Mouse (Mus musculus): ENCODE results near the gene Txnrd1. TPM values are rescaled to one million over a fixed set of nuclear protein-coding genes. Genes with fewer than 3 reads are reported as not detected.

The Txnrd1 gene
- total RNA-seq, 1 experiment from 2014 or later: 68.5 TPM

- ATAC-seq (replicated peaks; ENCODE audit: insufficient number of reproducible peaks, low FRiP score, low TSS enrichment, poor library complexity, severe bottlenecking): peak; percentile 76
These were observed 25.2 kb downstream of the Txnrd1 start for GRCm38 (mm10) chr10:82858691-82859532.

GRCm38 (mm10) chr10:82859533-82859915 lies 25.8 kb downstream of the Txnrd1 start:
- ATAC-seq (replicated peaks; ENCODE audit: insufficient number of reproducible peaks, low FRiP score, low TSS enrichment, poor library complexity, severe bottlenecking): no peak

GRCm38 (mm10) chr10:82860181-82860928 lies 26.6 kb downstream of the Txnrd1 start:
- peak; percentile 49 for ATAC-seq (replicated peaks; ENCODE audit: insufficient number of reproducible peaks, low FRiP score, low TSS enrichment, poor library complexity, severe bottlenecking)

DNA sequence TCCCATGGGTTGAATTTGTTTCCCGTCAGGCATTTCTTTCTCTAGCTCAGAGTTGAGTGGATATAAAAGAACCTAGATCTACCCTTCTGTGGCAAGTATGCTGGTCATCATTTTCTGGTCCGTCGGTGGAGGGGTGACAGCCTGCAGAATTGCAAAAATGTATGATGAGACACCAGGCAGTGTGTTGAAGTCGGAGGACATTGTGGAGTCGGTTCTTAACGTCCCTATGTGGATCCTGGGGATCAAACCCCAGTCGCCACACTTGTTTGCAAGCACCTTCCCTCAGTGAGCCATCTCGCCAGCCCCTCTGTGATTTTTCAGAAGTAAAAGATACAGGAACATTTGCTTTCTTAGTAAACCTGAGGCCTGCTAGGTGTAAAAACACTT lies 27.2 kb downstream of the Txnrd1 start:
- no peak for ATAC-seq (replicated peaks; ENCODE audit: insufficient number of reproducible peaks, low FRiP score, low TSS enrichment, poor library complexity, severe bottlenecking)

- no peak; the same call in 1 of the 2 replicates for ATAC-seq (replicated peaks; ENCODE audit: insufficient number of reproducible peaks, low FRiP score, low TSS enrichment, poor library complexity, severe bottlenecking)
These were observed 29.4 kb downstream of the Txnrd1 start for GRCm38 (mm10) chr10:82863106-82863680.

DNA sequence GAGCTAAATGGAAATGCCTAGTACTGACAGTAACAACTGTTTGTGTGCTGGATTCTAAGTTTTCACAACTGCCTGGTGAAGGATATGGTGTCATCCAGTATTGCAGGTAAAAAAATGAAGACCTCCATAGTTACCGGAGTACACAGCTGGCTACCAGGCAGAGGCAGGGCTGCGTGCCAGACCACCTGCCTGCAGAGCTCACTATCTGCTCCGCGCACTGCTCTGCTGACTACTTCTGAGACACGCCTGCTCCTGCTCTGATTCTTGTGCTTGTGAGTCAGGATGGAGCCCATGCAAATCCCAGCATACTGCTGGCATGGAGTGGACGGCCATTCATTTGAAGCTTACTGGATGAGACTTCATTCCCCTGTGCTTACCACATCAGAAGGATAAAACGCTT lies 30.1 kb downstream of the Txnrd1 start:
- no peak for ATAC-seq (replicated peaks; ENCODE audit: insufficient number of reproducible peaks, low FRiP score, low TSS enrichment, poor library complexity, severe bottlenecking)

DNA sequence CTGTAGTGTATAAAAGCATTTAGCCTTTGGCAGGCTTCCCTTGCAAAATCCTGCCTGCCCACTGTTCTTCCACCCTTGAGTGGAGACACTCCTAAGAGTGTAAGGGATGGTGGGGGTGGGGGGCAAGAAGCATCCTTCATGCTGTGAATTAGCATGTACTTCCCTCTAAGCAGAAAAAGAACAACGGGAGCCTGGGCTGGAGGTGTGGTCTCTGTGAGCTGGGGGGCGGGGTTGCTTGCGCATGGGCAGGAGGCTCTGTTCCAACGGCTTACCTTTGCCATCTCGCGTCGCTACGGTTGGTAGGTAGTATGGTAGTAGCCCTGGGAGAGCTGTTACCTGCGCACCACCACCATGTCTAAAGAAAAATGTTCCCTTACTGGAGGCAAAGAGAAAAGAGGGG lies 32.6 kb downstream of the Txnrd1 start, which contains the start of gene Eid3:
Gene Eid3 (plus strand): TSS at position 271 of the 400 bp plus-strand sequence.
- ATAC-seq (replicated peaks; ENCODE audit: insufficient number of reproducible peaks, low FRiP score, low TSS enrichment, poor library complexity, severe bottlenecking): peak; percentile 44; the same call in 1 of the 2 replicates

- ATAC-seq (replicated peaks; ENCODE audit: insufficient number of reproducible peaks, low FRiP score, low TSS enrichment, poor library complexity, severe bottlenecking): peak; percentile 11; the same call in 1 of the 2 replicates
These were observed 33.1 kb downstream of the Txnrd1 start for GRCm38 (mm10) chr10:82866832-82867231.

DNA sequence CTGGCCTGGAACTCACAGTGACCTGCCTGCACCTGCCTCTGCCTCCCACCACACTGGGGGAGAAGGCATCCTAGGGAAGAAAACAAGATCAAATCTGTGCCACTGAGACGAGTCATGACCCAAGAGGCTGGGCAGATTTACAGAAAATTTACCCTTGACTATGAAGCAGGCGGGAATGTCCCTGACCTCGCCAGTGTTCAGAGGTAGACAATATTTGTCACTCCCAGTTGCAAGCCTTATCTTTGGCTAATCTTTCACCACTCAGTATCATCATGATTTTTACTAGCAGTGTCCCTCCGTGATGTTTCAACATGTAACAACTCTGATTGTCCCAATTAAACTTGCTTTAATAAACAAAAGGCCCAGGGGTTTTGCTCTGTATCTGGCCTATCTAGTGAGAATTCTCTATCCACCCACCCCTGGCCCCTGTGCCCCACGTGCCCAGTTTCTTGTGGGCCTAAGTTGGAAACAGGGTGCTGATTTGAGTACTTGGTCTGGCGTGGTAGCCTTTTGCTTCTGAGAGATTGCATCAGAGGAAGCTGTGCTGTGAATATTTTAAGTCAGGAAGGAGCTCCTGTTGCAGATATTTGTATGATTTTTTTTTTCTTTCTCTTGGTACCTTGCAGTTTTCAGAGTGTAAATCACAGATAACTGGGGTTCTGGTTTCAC lies 34.8 kb downstream of the Txnrd1 start:
- no peak for ATAC-seq (replicated peaks; ENCODE audit: insufficient number of reproducible peaks, low FRiP score, low TSS enrichment, poor library complexity, severe bottlenecking)

GRCm38 (mm10) chr10:82875446-82875845 lies 41.7 kb downstream of the Txnrd1 start:
- no peak for ATAC-seq (replicated peaks; ENCODE audit: insufficient number of reproducible peaks, low FRiP score, low TSS enrichment, poor library complexity, severe bottlenecking)

- no peak for ATAC-seq (replicated peaks; ENCODE audit: insufficient number of reproducible peaks, low FRiP score, low TSS enrichment, poor library complexity, severe bottlenecking)
These were observed 42.5 kb downstream of the Txnrd1 start for GRCm38 (mm10) chr10:82876076-82876796.

DNA sequence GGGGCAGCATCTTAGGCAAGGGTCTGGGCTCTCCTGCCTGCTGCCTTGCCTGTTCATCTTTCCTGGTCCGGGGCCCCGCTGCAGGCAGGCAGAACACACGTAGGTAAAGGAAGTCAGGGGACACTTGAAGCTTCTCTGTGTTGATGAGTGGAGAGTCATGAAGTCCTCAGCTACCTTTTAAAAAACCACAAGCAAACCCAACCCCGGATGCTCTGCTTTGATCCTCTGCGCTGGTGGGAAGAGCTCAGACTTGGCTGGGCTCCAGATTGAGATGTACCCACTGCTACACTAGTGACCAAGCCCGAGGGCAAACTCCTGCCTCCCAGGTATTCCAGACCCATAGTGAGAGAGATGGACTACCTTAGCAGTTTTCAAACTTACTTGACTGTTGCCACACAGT lies 53.6 kb downstream of the Txnrd1 start:
- ATAC-seq (replicated peaks; ENCODE audit: insufficient number of reproducible peaks, low FRiP score, low TSS enrichment, poor library complexity, severe bottlenecking): no peak

- ATAC-seq (replicated peaks; ENCODE audit: insufficient number of reproducible peaks, low FRiP score, low TSS enrichment, poor library complexity, severe bottlenecking): no peak
These were observed 54.8 kb downstream of the Txnrd1 start for GRCm38 (mm10) chr10:82888576-82888975.

DNA sequence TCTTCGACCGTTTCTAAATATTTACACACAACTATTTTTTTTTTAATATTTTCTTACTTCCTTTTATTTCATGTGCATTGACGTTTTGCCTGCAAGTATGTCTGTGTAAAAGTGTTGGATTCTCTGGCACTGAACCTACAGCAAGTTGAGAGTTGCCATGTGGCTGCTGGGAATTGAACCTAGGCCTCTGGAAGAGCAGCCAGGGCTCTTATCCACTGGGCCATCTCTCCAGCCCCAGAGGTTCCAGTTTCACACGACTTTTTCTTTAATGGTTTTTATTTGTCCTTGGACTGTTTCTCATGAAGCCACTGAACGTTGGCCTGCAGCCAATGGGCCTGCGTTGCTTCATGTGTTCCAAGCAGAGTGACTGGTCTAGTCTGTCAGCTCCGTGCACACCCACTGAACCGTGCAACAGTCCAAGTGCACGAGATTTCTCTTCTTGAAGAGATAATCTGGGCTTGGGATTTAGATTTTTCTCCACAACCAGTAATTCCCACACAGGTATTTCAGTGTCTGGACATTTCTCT lies 55.8 kb downstream of the Txnrd1 start:
- no peak for ATAC-seq (replicated peaks; ENCODE audit: insufficient number of reproducible peaks, low FRiP score, low TSS enrichment, poor library complexity, severe bottlenecking)

DNA sequence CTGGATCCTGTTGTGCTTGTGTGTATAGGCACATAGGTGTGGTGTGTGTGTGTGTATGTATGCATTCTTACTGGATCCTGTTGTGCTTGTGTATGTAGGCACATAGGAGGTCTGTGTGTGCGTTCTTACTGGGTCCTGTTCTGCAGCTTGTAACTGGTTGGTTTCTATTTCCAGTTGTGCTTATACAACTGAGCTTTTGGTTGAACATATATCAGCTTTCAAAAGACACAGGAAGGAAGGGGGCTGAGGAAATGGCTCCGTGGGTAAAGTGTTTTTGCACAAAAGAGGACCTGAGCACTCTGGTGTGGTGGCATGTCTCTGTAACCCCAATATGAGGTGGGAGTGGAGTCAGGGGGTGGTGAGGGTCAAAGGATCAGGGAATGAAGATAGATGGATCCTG lies 57.2 kb downstream of the Txnrd1 start:
- ATAC-seq (replicated peaks; ENCODE audit: insufficient number of reproducible peaks, low FRiP score, low TSS enrichment, poor library complexity, severe bottlenecking): no peak

DNA sequence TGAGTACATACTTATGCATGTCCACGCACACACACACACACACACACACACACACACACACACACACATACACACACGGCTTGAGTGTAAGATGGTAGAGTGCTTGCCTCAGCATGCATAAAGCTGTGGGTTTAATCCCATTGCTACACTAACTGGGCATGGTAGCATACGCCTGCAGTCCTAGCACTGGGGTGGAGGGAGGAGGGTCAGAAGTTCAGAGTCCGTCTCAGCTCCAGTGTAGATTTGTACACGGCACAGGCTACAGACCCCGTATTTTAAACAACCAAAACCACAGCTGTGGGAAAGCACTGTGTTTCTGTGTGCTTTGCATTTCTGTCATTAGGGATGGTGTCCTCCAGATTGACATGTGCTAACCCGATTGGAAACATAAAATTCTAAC lies 57.7 kb downstream of the Txnrd1 start:
- no peak for ATAC-seq (replicated peaks; ENCODE audit: insufficient number of reproducible peaks, low FRiP score, low TSS enrichment, poor library complexity, severe bottlenecking)

DNA sequence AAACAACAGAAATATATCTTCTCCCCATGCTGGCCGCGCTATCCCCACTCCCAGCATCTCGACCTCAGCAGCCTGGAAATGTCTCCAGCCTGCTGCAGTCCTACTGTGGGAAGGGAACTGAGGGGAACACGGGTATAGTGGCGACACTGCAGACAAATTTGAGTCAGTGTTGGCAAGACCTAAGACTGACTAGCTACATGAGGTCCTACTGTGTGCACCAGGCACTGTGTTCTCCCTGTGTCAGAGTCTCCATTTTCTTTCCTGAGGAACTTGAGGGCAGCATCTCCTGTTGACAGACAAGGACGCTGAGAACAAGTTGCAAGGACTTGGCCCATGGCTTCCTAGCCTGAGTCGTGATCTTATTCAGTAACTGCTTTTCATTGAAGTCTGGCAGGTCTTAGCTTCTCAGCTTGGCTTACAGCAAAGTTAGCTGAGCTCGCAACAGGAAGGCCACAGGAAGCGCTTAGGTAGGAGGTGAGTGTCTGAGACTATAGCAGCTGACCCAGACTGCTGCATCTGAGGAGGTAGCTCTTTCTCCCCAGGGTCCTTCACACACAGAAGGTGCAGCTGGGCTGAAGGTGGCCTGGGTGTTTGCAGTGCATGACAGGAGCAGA lies 58.8 kb downstream of the Txnrd1 start:
- no peak for ATAC-seq (replicated peaks; ENCODE audit: insufficient number of reproducible peaks, low FRiP score, low TSS enrichment, poor library complexity, severe bottlenecking)
